Mouse (Mus musculus) bone marrow macrophage, adult 2 months (primary cell): ENCODE data around the gene Rpl22.

Source experiments
- CTCF ChIP-seq: IDR thresholded peaks from 2 replicates; pipeline ENCODE4 v1.5.1; 2012; ENCODE audit warnings: low read depth, mild to moderate bottlenecking, low read length, moderate library complexity
- POLR2A ChIP-seq: IDR thresholded peaks from 2 replicates; pipeline ENCODE4 v1.6.1; 2012; ENCODE audit warnings: mild to moderate bottlenecking, low read depth, low read length, borderline replicate concordance

DNA sequence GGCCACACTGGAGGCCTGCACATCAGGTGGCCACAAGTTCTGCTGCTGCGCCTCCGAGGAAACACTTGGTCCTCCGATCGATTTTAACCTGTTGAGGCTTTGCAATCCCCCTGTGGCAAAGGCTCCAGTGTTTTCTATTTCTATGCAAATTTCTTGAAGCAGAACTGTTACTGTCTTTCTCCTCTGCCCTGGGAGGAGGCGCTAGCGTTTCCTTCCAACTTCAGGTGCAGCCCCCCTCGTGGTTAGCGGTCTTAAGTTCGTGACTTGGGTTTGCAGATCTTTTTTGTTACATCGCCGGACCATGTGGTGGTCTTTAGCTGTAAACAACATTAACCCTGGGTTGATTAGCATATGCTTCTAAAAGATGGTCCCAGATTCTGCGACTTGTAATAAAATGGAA lies 8.0 kb downstream of the Rpl22 start:
- TF ChIP-seq POLR2A (no peak), CTCF (no peak)
